Mouse (Mus musculus): Measurements from ENCODE around the gene Tbc1d17.

Tbc1d17 gene

GRCm38 (mm10) chr7:44824872-44825271 lies 24.0 kb downstream of the Tbc1d17 start:
- DNase-seq (ENCODE audit: low read depth, low spot score) = peak; percentile 62

- no peak for DNase-seq (ENCODE audit: low read depth, low spot score)
These were observed 25.5 kb downstream of the Tbc1d17 start for GRCm38 (mm10) chr7:44823409-44823808.

GRCm38 (mm10) chr7:44821666-44822448 lies 27.0 kb downstream of the Tbc1d17 start:
- peak; percentile 40 for DNase-seq (ENCODE audit: low read depth, low spot score)

GRCm38 (mm10) chr7:44820525-44820924 lies 28.4 kb downstream of the Tbc1d17 start:
- no peak for DNase-seq (ENCODE audit: low read depth, low spot score)

- no peak for DNase-seq (ENCODE audit: low read depth, low spot score)
These were observed 29.0 kb downstream of the Tbc1d17 start for GRCm38 (mm10) chr7:44819863-44820262.

GRCm38 (mm10) chr7:44819391-44819790 lies 29.5 kb downstream of the Tbc1d17 start:
- no peak for DNase-seq (ENCODE audit: low read depth, low spot score)

GRCm38 (mm10) chr7:44818751-44819235 lies 30.1 kb downstream of the Tbc1d17 start:
- DNase-seq (ENCODE audit: low read depth, low spot score) = peak; percentile 55

- DNase-seq (ENCODE audit: low read depth, low spot score) = peak; percentile 44
These were observed 30.7 kb downstream of the Tbc1d17 start for GRCm38 (mm10) chr7:44818164-44818563.

GRCm38 (mm10) chr7:44817441-44817840 lies 31.4 kb downstream of the Tbc1d17 start:
- no peak for DNase-seq (ENCODE audit: low read depth, low spot score)

GRCm38 (mm10) chr7:44816470-44817021 lies 32.3 kb downstream of the Tbc1d17 start, which contains the start of gene Atf5:
Gene Atf5 (minus strand): TSS chr7:44816658.
- DNase-seq (ENCODE audit: low read depth, low spot score) = peak; percentile 75

- peak; percentile 100 for DNase-seq (ENCODE audit: low read depth, low spot score)
These were observed 33.0 kb downstream of the Tbc1d17 start, which contains the start of the genes Nup62 and Il4i1 for GRCm38 (mm10) chr7:44815721-44816469. Gene Nup62 (plus strand): TSS chr7:44816088. Gene Il4i1 (plus strand): TSS chr7:44816387.

GRCm38 (mm10) chr7:44814952-44815553 lies 33.8 kb downstream of the Tbc1d17 start:
- DNase-seq (ENCODE audit: low read depth, low spot score) = no peak

- DNase-seq (ENCODE audit: low read depth, low spot score) = no peak
These were observed 34.5 kb downstream of the Tbc1d17 start for GRCm38 (mm10) chr7:44814423-44814822.

- DNase-seq (ENCODE audit: low read depth, low spot score) = no peak
These were observed 34.9 kb downstream of the Tbc1d17 start for GRCm38 (mm10) chr7:44813985-44814384.

- no peak for DNase-seq (ENCODE audit: low read depth, low spot score)
These were observed 36.1 kb downstream of the Tbc1d17 start for GRCm38 (mm10) chr7:44812651-44813325.

- no peak for DNase-seq (ENCODE audit: low read depth, low spot score)
These were observed 37.9 kb downstream of the Tbc1d17 start for GRCm38 (mm10) chr7:44810819-44811557.

- no peak for DNase-seq (ENCODE audit: low read depth, low spot score)
These were observed 38.5 kb downstream of the Tbc1d17 start for GRCm38 (mm10) chr7:44810365-44810764.

- no peak for DNase-seq (ENCODE audit: low read depth, low spot score)
These were observed 39.4 kb downstream of the Tbc1d17 start for GRCm38 (mm10) chr7:44809466-44809865.

GRCm38 (mm10) chr7:44808927-44809326 lies 40.0 kb downstream of the Tbc1d17 start:
- DNase-seq (ENCODE audit: low read depth, low spot score) = no peak

- DNase-seq (ENCODE audit: low read depth, low spot score) = no peak
These were observed 56.1 kb downstream of the Tbc1d17 start for GRCm38 (mm10) chr7:44792781-44793180.
